Mouse (Mus musculus): ENCODE data around the gene Dzip1. TPM values are rescaled to one million over a fixed set of nuclear protein-coding genes. Genes with fewer than 3 reads are reported as not detected.
A peak's percentile ranks its signal among the peaks of the same experiment; 100 is the strongest.

The Dzip1 gene
- polyA plus RNA-seq, 1 experiment from 2014 or later: 94.5 TPM

GRCm38 (mm10) chr14:118911521-118911920 lies 13.7 kb downstream of the Dzip1 start:
- no peaks in the 10 kb centered on the region for H3K27me3 ChIP-seq (ENCODE audit: control insufficient read depth, insufficient read depth, low read length)
- 94% methylated on average over 6 of the region's 6 CpGs for WGBS
- H3K9ac ChIP-seq (replicated peaks; ENCODE audit: low read length): no peak overlapping the region
- peaks cover 85% of the 10 kb centered on the region for H3K36me3 ChIP-seq (ENCODE audit: control insufficient read depth, insufficient read depth, low read length)
- DNase-seq (no peak), ATAC-seq (ENCODE audit: low FRiP score, low TSS enrichment) (no peak)
- no peaks in the 10 kb centered on the region for H3K4me1 ChIP-seq (ENCODE audit: control insufficient read depth, insufficient read depth, low read length)
- no peak overlapping the region for H3K4me3 ChIP-seq (replicated peaks; ENCODE audit: low read depth, low read length)
- no peak overlapping the region for H3K4me2 ChIP-seq (ENCODE audit: low read length)
- H3K9me3 ChIP-seq (ENCODE audit: control insufficient read depth, low read length): no peaks in the 10 kb centered on the region
- H3K27ac ChIP-seq (replicated peaks; ENCODE audit: low read depth, low read length): no peak overlapping the region

DNA sequence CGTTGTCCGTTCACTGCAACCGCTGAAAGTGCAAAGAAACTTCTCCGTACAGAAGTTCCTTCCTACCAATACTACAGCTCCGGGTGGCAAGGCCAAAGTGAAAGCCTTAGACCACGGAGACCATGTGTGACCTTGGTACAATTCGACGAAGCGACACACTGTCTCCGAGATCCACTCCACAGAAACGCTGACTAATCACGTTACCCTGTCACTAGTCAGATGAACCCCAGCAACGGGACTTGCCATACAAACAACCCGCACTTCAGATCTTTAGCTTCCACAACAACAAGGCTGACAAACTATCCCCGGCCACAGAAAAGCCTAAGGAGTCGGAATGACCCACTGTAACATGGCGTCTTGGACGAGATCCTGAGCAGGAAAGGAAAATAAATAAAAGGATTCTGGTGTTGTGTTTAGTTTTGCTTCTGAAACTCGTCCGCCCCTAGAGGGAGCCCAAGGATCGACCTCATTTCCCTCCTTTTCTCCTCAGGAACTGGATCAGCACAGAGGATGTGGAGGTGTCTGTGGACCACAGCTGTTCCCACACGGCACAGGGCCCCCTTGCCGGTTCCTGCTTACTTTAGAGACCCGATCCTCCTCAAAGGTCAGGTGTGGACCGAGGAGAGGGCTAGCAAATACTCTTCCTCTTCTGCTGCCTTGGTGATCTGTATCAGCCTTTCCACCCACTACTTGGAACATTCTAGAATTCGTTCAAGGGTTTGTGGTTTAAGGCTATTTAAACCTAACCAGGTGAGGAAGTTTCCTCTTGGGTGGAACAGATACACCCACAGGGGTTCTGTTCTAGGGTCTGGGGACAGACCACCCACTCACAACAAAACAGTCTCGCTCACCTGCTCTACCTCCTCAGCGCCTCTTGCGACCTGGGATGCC lies 14.7 kb downstream of the Dzip1 start:
- Histone ChIP-seq H3K4me2 (ENCODE audit: low read length) (no peak overlapping the region), H3K9ac (replicated peaks; ENCODE audit: low read length) (no peak overlapping the region), H3K27me3 (ENCODE audit: control insufficient read depth, insufficient read depth, low read length) (no peaks in the 10 kb centered on the region), H3K36me3 (ENCODE audit: control insufficient read depth, insufficient read depth, low read length) (peaks cover 88% of the 10 kb centered on the region), H3K4me1 (ENCODE audit: control insufficient read depth, insufficient read depth, low read length) (no peaks in the 10 kb centered on the region), H3K9me3 (ENCODE audit: control insufficient read depth, low read length) (no peaks in the 10 kb centered on the region), H3K4me3 (replicated peaks; ENCODE audit: low read depth, low read length) (no peak overlapping the region), H3K27ac (replicated peaks; ENCODE audit: low read depth, low read length) (no peak overlapping the region)
- WGBS: 74% methylated on average over 29 of the region's 29 CpGs
- DNase-seq (peak; percentile 75), ATAC-seq (ENCODE audit: low FRiP score, low TSS enrichment) (no peak)

DNA sequence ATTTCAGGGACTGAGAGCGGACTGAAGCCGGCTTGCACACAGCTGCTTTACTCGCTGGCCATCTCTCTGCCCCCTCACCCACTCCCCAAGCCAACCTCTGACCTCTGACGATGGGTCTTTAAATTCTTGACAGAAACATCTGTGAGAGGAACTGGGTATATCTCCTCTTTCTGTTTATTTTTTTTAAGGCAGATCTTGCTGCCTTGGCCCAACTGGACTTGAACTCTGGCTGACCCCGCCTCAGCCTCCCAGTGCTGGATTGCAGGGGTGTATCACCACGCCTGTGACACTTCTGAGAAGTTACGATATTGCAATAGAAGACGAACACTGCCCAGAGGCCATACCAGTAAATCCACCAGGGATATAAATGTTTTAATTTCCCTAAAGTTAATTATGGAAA lies 15.4 kb downstream of the Dzip1 start:
- H3K9ac ChIP-seq (replicated peaks; ENCODE audit: low read length): no peak overlapping the region
- H3K27ac ChIP-seq (replicated peaks; ENCODE audit: low read depth, low read length): no peak overlapping the region
- H3K9me3 ChIP-seq (ENCODE audit: control insufficient read depth, low read length): no peaks in the 10 kb centered on the region
- H3K4me1 ChIP-seq (ENCODE audit: control insufficient read depth, insufficient read depth, low read length): no peaks in the 10 kb centered on the region
- H3K27me3 ChIP-seq (ENCODE audit: control insufficient read depth, insufficient read depth, low read length): no peaks in the 10 kb centered on the region
- no peak for DNase-seq
- no peak overlapping the region for H3K4me2 ChIP-seq (ENCODE audit: low read length)
- ATAC-seq (ENCODE audit: low FRiP score, low TSS enrichment): no peak
- no peak overlapping the region for H3K4me3 ChIP-seq (replicated peaks; ENCODE audit: low read depth, low read length)
- 90% methylated on average over 8 of the region's 8 CpGs for WGBS
- H3K36me3 ChIP-seq (ENCODE audit: control insufficient read depth, insufficient read depth, low read length): peaks cover 94% of the 10 kb centered on the region

GRCm38 (mm10) chr14:118907592-118907991 lies 17.7 kb downstream of the Dzip1 start:
- H3K9ac ChIP-seq (replicated peaks; ENCODE audit: low read length): no peak overlapping the region
- DNase-seq (no peak), ATAC-seq (ENCODE audit: low FRiP score, low TSS enrichment) (no peak)
- H3K4me1 ChIP-seq (ENCODE audit: control insufficient read depth, insufficient read depth, low read length): no peaks in the 10 kb centered on the region
- H3K27ac ChIP-seq (replicated peaks; ENCODE audit: low read depth, low read length): no peak overlapping the region
- WGBS: 83% methylated on average over 8 of the region's 8 CpGs
- H3K36me3 ChIP-seq (ENCODE audit: control insufficient read depth, insufficient read depth, low read length): peaks cover 95% of the 10 kb centered on the region
- H3K9me3 ChIP-seq (ENCODE audit: control insufficient read depth, low read length): no peaks in the 10 kb centered on the region
- no peak overlapping the region for H3K4me2 ChIP-seq (ENCODE audit: low read length)
- no peak overlapping the region for H3K4me3 ChIP-seq (replicated peaks; ENCODE audit: low read depth, low read length)
- H3K27me3 ChIP-seq (ENCODE audit: control insufficient read depth, insufficient read depth, low read length): no peaks in the 10 kb centered on the region

GRCm38 (mm10) chr14:118903867-118904562 lies 21.2 kb downstream of the Dzip1 start:
- H3K9ac ChIP-seq (replicated peaks; ENCODE audit: low read length): no peak overlapping the region
- H3K9me3 ChIP-seq (ENCODE audit: control insufficient read depth, low read length): no peaks in the 10 kb centered on the region
- peaks cover 94% of the 10 kb centered on the region for H3K36me3 ChIP-seq (ENCODE audit: control insufficient read depth, insufficient read depth, low read length)
- no peak overlapping the region for H3K4me2 ChIP-seq (ENCODE audit: low read length)
- no peak overlapping the region for H3K27ac ChIP-seq (replicated peaks; ENCODE audit: low read depth, low read length)
- H3K27me3 ChIP-seq (ENCODE audit: control insufficient read depth, insufficient read depth, low read length): no peaks in the 10 kb centered on the region
- 60% methylated on average over 6 of the region's 6 CpGs for WGBS
- no peak overlapping the region for H3K4me3 ChIP-seq (replicated peaks; ENCODE audit: low read depth, low read length)
- no peak for DNase-seq
- no peaks in the 10 kb centered on the region for H3K4me1 ChIP-seq (ENCODE audit: control insufficient read depth, insufficient read depth, low read length)
- ATAC-seq (ENCODE audit: low FRiP score, low TSS enrichment): no peak

- Histone ChIP-seq H3K9ac (replicated peaks; ENCODE audit: low read length) (no peak overlapping the region), H3K27me3 (ENCODE audit: control insufficient read depth, insufficient read depth, low read length) (no peaks in the 10 kb centered on the region), H3K4me3 (replicated peaks; ENCODE audit: low read depth, low read length) (no peak overlapping the region), H3K27ac (replicated peaks; ENCODE audit: low read depth, low read length) (no peak overlapping the region), H3K9me3 (ENCODE audit: control insufficient read depth, low read length) (no peaks in the 10 kb centered on the region), H3K36me3 (ENCODE audit: control insufficient read depth, insufficient read depth, low read length) (peaks cover 95% of the 10 kb centered on the region), H3K4me1 (ENCODE audit: control insufficient read depth, insufficient read depth, low read length) (no peaks in the 10 kb centered on the region), H3K4me2 (ENCODE audit: low read length) (no peak overlapping the region)
- ATAC-seq (ENCODE audit: low FRiP score, low TSS enrichment): no peak
- 94% methylated on average over 3 of the region's 3 CpGs for WGBS
- no peak for DNase-seq
Observed at GRCm38 (mm10) chr14:118903397-118903796, 21.9 kb downstream of the Dzip1 start.

- peaks cover 93% of the 10 kb centered on the region for H3K36me3 ChIP-seq (ENCODE audit: control insufficient read depth, insufficient read depth, low read length)
- WGBS: 98% methylated on average over 1 of the region's 1 CpGs
- ATAC-seq (ENCODE audit: low FRiP score, low TSS enrichment): no peak
- no peaks in the 10 kb centered on the region for H3K4me1 ChIP-seq (ENCODE audit: control insufficient read depth, insufficient read depth, low read length)
- no peak overlapping the region for H3K4me2 ChIP-seq (ENCODE audit: low read length)
- DNase-seq: no peak
- H3K27me3 ChIP-seq (ENCODE audit: control insufficient read depth, insufficient read depth, low read length): no peaks in the 10 kb centered on the region
- no peak overlapping the region for H3K9ac ChIP-seq (replicated peaks; ENCODE audit: low read length)
- H3K9me3 ChIP-seq (ENCODE audit: control insufficient read depth, low read length): no peaks in the 10 kb centered on the region
- no peak overlapping the region for H3K4me3 ChIP-seq (replicated peaks; ENCODE audit: low read depth, low read length)
- no peak overlapping the region for H3K27ac ChIP-seq (replicated peaks; ENCODE audit: low read depth, low read length)
Observed at GRCm38 (mm10) chr14:118900911-118901310, 24.3 kb downstream of the Dzip1 start.

GRCm38 (mm10) chr14:118899940-118900339 lies 25.3 kb downstream of the Dzip1 start:
- no peak for DNase-seq
- WGBS: 85% methylated on average over 11 of the region's 11 CpGs

More at GRCm38 (mm10) chr14:118899940-118900339, 25.3 kb downstream of the Dzip1 start:
- ATAC-seq (ENCODE audit: low FRiP score, low TSS enrichment): no peak
- no peak overlapping the region for H3K9ac ChIP-seq (replicated peaks; ENCODE audit: low read length)
- H3K36me3 ChIP-seq (ENCODE audit: control insufficient read depth, insufficient read depth, low read length): peaks cover 95% of the 10 kb centered on the region
- H3K27ac ChIP-seq (replicated peaks; ENCODE audit: low read depth, low read length): no peak overlapping the region
- no peak overlapping the region for H3K4me2 ChIP-seq (ENCODE audit: low read length)
- no peaks in the 10 kb centered on the region for H3K27me3 ChIP-seq (ENCODE audit: control insufficient read depth, insufficient read depth, low read length)
- H3K4me3 ChIP-seq (replicated peaks; ENCODE audit: low read depth, low read length): no peak overlapping the region
- no peaks in the 10 kb centered on the region for H3K4me1 ChIP-seq (ENCODE audit: control insufficient read depth, insufficient read depth, low read length)
- no peaks in the 10 kb centered on the region for H3K9me3 ChIP-seq (ENCODE audit: control insufficient read depth, low read length)

Measured in midbrain, embryonic 14.5 days (tissue).